Mouse (Mus musculus) liver, adult 2 months (tissue): ENCODE results near the gene Grin3b.

Experiments
- CTCF ChIP-seq: fragments of 200-500 bp; IDR thresholded peaks from 2 replicates; pipeline ENCODE4 v1.5.1; 2011; ENCODE audit warnings: low read depth, low read length, control low read depth
- POLR2A ChIP-seq: fragments of 200-500 bp; IDR thresholded peaks from 2 replicates; pipeline ENCODE4 v1.6.1; 2011; ENCODE audit warnings: low read length, control low read depth; ENCODE audit not compliant: insufficient read depth; ENCODE audit errors: extremely low read depth

GRCm38 (mm10) chr10:79972831-79973230 lies 2.3 kb downstream of the Grin3b start:
- TF ChIP-seq CTCF: no peak
- TF ChIP-seq POLR2A: no peak
